Mouse (Mus musculus) large intestine, adult 2 months (tissue): Measurements from ENCODE around the gene Arhgap18. TPM values are rescaled to one million over a fixed set of nuclear protein-coding genes. Genes with fewer than 3 reads are reported as not detected.

Source experiments
- DNase-seq: peaks from one replicate; pipeline ENCODE4 v3.0.0-alpha.2; 2012; ENCODE audit warnings: low read depth, low spot score
- WGBS: fragments of 180-500 bp; shearing (Covaris S2); methylation state at CpG from one replicate; pipeline ENCODE4 v1.1.7; 2018; 5-methylcytosine and 5-hydroxymethylcytosine counted together
- polyA plus RNA-seq: library from polyadenylated mRNA; depleted of rRNA; stranded (reverse); fragments of >200 nt; gene quantifications from 2 replicates; pipeline ENCODE4 v1.2.3, GENCODE M21; 2012; rRNA removed

Gene Arhgap18
- polyA plus RNA-seq: 3.7 and 8.0 TPM in 2 replicates

DNA sequence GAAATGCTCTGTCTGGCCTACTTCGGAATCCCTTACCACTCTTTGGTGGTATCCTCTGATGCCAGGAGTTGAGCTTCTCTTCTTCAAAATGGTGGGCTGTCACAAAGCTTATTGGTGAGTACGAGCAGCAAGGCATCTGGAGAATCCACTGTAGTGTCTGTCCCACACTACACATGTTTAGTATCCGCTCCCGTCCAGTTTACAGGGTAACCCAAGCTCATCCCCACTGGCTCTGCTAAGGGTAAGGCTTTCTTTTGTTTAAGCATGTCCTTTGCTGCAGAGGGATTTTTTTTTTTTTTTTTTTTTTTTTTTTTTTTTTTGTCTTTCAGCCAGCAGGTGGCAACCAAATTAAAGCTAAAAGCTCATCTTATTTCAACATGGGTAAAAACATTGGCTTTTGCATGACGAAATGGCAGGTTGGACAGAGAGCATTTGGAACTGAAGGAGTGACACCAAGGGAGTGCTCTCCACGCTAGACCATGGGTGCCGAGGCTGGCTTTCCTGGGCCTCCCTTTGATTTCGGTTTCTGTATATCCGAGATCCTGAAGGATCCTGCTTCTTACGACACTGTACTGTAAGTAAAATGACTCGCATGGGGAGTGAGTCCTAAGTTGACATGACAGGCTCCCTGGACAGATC is at the start of gene Arhgap18:
Gene Arhgap18, plus strand, starts transcription at position 493 of the 639 bp plus-strand sequence.
- DNase-seq: no peak
- 63% methylated on average over 11 of the region's 11 CpGs for WGBS

DNA sequence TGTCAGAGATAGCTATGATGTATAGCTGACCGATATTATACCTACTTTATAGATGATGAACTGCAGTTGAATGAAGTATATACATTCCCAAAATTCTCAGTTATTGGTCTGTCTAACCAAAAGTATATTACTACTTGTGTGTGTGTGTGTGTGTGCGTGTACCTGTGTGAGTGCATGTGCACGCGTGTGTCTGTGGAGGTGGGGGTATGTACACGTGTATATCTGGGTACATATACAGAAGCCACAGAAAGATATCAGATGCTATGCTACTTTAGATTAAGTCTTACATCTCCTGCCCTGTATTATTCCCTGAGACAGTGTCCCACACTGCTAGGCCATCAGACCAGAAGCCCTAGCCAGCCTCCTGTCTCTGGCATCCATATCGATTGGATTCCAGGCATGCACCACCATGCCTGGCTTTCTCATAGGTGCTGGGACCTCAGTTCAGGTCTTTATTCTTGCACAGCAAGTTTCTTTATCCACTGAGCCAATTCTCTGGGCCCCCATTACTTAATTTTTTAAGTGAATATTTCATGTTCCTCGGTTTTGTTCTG is 42.7 kb upstream of the Arhgap18 start:
- WGBS: 91% methylated on average over 7 of the region's 7 CpGs
- DNase-seq: no peak

DNA sequence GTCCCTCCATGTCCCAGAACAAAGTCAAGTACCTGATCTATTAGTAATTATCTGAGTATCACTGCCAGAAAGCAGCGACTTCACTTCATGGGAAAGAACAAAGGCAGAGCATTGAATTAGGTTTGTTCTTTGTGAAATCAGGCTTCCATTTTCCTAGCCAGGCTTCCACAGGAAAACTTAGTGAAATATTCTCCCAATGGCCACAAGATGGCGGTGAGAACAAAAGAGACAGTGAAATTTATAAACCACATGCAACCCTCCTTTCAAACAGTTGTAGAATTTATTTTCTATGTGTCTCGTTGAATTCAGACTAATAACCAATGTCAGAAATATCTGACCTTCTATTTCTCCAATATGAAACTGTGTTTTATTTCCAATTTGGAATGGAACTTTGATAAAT is 42.2 kb upstream of the Arhgap18 start:
- DNase-seq: peak; percentile 24

DNA sequence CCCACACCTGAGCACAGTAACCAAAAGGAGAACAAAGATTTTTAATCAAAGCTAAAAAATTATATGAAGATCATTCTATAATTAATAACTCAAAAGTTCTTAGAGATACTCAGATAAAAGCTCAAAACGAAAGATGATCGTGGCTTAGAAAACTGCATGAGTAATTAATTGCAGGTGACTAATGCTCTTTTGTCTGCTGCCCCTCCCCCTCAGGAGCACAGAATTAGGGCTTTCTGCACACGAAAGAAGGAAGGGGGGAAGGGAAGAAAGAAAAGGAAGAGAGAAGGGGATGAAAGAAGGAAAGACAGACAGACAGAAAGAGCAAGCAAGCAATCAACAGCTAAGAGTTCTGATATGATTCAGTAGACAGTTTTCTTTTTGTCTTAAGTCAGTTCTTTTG is 39.2 kb upstream of the Arhgap18 start:
- 53% methylated on average over 3 of the region's 3 CpGs for WGBS
- no peak for DNase-seq

More for the DNA sequence above, 42.2 kb upstream of the Arhgap18 start:
- WGBS: 1% methylated on average over 3 of the region's 3 CpGs

DNA sequence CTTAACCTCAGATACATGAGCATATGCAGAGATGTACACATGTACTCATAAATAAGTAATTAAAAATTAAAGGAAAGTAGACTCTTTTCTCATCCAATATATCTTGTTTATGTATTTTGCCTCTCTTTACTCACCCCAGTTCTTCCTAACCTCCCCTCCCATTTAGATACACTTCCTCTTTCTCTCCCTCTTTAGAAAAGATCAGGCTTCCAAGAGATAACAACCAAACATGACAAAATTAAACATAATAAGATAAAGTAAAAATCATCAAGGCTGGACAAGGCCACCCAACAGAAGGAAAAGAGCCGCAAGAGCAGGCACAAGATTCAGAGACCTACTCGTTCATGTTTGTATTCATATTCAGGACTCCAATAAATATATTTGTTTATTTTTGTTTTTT is 28.5 kb upstream of the Arhgap18 start:
- DNase-seq: no peak
- WGBS: 90% methylated on average over 2 of the region's 2 CpGs

DNA sequence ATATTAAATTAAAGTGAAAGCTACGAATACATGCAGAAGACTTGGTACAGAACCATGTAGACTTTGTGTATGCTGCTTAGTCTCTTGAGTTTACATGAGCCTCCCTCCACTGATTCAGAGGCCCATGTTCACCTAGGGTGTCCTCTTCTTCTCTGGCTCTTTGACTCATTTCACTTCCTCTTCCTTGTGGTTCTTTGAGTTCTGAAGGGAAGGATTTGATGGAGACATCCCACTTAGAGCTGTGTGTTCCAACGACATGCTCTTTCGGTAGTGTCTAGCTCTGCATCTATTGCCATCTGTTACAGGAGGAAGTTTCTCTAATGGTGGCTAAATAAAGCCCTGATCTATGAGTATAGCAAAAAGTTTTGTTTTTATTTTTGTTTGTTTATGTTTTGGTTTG is 28.0 kb upstream of the Arhgap18 start:
- 83% methylated on average over 3 of the region's 3 CpGs for WGBS
- DNase-seq: no peak

DNA sequence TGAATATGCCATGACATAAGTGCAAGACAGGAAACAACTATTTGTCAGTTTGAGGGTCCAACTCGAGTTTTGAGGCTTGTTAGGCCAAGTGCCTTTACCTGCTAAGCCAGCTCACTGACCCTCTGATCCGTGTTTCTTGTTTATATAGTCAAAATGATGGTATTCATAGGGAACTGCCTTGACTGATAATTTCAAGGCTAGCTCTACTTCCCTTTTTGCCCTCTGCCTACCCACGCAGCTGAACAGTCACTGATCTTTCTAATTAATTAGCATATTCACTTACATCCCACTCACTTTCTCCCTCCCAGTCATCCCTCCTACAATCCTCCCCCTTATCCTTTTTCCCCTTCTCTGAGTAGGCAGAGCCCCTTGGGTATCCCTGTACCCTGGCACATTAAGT is 2.4 kb upstream of the Arhgap18 start:
- WGBS: 77% methylated on average over 3 of the region's 3 CpGs
- no peak for DNase-seq

DNA sequence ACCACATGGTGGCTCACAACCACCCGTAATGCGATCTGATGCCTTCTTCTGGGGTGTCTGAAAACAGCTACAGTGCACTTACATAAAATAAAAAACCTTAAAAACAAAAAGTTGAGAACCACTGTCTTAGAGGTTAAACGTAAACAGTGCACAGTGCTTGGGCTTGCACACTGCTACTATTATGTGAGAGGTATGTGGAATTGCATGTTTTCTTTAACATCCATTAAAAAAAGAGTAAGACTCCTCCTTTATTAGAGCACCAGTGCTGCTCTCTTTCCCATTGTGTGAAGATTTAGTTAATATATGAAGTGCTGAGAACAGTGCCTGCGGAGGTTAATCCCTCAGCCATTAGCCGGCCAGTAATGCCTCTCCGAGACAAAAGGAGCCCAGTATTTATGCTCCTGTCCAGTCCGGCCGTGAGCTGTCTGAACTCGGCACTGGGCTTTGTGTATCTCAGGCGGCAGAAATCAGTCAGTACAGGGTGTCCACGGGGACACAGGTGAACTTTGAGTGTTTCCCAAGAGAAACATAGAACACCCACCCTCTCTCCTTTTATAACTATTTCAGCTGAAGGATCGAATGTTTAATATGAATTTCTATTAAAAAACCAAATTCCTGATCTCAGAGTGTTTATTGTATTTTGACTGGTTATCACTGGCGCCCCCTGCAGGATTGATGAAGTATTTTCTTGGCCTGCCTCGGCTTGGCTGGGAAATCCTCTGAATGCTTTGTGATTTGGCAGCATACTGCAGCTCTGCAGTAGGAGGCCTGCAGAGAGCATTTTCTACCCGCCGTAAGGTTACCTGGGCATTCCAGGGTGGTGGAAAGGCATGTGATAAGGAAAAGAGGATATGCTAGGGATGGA is 925 bp upstream of the Arhgap18 start:
- no peak for DNase-seq
- WGBS: 67% methylated on average over 16 of the region's 16 CpGs

DNA sequence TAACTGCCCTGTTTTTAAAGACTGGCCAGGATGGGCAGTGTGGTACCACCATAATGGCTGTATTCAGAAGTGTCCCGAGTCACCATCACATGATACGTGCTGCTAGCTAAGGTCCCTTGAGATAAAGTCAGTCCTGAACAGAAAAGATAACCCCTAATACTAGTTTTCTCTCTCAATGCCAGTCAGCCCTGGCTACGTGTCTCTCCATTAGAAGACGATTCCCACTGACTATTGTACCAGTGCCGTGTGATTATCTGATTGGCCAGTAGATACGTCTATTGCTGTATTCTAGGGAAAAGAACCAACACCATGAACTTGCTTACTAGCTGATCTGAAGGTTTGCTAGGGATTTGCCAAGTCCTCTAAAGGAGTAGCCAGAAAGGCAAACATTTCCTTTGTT is 785 bp downstream of the Arhgap18 start:
- no peak for DNase-seq
- 69% methylated on average over 6 of the region's 6 CpGs for WGBS

DNA sequence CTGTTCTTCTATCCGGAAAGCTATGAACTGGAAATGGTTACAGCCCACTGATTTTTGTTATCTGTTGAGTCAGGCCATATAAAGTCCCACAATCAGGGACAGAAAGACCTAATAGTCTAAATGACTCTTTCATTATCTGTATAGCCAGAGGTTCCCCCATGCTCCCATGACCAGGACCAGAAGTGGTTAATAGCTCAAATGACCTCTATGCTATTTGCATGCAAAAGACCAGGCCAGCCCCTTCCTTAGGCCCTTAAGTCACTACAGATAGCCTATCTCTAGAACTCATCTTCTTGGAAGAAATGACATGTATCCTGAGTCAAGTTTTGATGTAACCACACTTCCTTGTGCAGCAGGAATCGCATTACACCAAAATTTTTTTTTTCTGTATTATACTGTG is 4.0 kb downstream of the Arhgap18 start:
- 91% methylated on average over 2 of the region's 2 CpGs for WGBS
- DNase-seq: no peak

DNA sequence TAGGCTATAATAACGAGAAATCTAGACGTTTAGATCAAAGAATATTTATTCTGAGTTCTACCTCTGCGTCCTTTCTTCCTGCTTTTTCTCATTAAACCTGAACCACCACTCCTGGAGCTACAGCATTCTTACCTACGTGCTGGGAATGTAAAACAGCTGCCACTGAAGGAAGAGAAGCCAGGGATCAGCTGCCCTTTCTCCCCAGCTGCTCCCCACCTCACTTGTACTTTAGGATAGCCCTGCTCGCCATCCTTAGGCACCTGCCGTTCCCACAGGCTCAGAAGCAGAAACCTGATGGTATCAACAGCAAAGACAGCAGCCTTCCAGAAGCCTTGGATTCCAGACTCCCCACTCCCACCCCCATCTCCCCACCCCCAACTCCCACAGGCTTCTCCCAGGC is 6.2 kb downstream of the Arhgap18 start:
- WGBS: 47% methylated on average over 6 of the region's 6 CpGs
- DNase-seq: no peak

DNA sequence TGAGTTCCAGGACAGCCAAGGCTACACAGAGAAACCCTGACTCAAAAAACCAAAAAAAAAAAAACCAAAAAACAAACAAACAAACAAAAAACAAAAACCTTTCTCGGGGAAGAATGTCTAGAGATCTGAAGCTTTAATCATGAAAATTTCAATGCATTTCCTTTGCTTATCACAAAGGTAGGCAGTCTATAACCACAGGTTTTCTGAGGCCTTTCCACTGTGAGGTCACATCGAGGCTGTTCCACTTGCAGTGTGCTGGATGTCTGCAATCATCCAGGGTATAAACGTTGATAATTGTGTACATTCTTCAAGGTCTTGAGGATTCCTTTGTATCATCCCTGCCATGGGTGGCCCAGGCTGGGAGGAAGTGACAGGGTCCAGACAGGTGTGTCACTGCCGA is 7.9 kb downstream of the Arhgap18 start:
- 60% methylated on average over 4 of the region's 4 CpGs for WGBS
- DNase-seq: no peak

DNA sequence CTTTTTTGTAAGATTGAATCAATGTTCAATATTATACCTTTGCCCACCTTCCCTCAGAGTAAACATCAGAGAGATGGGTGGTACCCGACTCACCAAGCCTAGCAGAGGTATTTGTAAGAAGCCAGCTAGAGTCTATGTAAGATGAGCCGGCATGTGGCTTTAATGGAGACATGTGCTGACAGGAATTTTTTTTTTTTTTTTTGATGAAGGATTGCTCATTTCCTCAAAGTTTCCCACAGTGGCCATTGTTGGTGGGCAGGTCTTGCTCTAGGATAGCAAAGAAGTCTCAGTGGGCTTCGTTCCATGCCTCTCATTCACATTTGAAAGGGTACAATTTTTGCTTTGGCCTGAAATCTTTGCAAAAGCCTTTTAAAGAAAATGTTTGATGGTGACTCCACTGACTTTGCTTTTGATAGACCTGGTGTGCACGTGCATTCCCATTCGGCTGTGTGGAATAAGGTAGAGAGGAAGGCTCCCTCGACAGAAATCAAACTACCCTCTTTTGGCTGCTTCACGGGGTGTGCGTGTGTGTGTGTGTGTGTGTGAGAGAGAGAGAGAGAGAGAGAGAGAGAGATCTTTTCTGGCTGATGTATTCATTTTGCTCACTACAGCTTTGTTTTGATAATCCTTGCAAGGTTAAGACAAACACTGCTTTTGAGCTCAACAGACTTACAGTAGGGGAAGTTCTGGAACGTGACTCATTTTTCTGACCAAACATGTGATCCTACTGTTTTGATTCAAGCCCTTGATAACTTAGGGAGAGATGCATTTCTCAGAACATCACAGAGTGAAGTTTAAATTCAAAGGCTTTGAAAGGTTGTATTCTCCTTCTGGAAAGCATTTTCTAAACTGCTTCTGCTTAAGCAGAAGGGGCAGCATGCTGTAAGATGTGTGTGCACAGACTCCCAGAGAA is 9.0 kb downstream of the Arhgap18 start:
- WGBS: 73% methylated on average over 9 of the region's 9 CpGs
- DNase-seq: no peak

DNA sequence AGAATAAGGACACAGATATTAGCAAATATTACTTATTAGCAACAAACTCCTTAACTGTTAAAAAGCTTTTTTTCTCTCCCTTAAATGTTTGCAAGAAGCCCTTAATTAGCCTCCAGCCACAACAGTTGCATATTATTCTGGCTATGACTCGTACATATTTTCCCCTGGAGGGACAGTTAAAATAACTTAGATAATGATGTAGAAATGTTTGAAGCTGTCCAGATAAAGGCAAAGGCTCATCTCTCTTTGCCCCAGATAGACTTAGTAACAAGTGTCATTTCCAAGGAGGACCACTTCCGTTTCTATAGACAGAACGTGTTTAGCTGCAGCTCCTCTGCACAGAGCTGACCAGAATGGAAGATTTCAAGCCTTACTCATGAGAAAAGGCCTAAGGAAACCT is 14.0 kb downstream of the Arhgap18 start:
- no peak for DNase-seq
- WGBS: 77% methylated on average over 3 of the region's 3 CpGs

DNA sequence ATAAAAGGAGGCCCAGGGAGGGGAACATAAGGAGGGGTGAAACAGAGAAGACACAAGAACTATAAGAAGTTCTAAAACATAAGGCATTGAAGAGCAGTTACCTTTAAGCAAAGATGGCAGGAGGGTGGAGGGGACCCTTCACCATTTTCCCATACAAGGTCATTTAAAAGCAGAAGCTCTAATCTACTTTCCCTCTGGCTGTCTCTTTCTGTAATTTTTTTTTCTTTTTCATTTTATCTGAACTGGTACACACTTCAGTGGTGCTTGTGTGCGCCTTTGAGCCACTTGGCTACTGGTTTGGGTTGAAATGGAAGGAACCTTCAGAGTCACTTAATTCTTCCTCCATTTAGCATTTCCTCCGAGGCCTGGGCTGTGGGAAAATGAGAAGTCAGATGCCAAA is 15.7 kb downstream of the Arhgap18 start:
- WGBS: 83% methylated on average over 2 of the region's 2 CpGs
- no peak for DNase-seq

DNA sequence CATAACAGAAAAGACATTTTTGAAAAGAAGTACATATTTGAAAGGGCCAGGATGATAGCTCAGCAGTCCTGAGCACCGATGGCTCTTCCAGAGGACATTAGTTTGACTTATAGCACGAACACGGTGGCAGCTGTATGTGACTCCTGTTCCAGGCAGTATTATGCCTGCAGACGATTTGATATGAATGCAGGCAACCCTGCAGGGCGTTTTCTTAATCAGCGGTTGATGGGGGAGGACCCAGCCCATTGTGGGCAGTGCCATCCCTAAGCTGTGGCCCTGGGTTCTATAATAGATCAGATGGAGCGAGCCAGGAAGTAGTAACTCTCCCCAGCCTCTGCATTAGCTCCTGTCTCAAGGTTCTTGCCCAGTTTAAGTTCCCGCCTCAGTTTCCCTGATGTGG is 16.8 kb downstream of the Arhgap18 start:
- 94% methylated on average over 8 of the region's 8 CpGs for WGBS
- DNase-seq: no peak

DNA sequence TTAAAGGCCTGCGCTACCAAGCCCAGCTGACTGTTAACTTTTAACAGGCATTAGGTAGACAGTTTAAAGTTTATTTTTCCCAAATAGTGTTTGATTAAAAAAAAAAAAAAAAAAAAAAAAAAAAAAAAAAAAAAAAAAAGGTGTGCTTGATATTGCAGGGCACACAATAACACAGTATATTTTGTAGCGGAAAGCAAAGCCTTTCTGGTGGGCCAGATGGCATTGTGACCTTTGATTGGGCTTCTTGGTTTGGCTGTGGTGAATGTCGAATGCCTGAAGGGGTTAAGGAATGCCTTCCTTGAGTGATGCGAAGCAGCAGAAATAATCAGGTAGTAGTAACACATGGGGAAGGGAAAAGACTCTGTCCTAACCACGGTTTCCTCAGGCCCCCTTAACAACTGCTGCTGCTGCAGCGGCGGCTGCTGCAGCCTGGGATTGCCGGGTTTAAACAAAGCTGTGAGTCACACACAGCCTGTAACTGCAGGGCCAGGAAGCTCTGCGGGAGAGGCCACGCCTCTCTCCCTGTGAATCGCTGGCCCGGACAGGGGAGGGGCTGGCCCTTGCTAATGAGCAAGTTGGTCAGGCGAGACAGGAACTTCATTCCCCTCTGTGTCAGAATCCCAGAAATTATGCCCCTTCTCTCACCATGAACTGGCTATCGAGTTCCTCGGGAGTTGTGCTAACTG is 18.9 kb downstream of the Arhgap18 start:
- 4% methylated on average over 15 of the region's 15 CpGs for WGBS
- DNase-seq: peak; percentile 76

DNA sequence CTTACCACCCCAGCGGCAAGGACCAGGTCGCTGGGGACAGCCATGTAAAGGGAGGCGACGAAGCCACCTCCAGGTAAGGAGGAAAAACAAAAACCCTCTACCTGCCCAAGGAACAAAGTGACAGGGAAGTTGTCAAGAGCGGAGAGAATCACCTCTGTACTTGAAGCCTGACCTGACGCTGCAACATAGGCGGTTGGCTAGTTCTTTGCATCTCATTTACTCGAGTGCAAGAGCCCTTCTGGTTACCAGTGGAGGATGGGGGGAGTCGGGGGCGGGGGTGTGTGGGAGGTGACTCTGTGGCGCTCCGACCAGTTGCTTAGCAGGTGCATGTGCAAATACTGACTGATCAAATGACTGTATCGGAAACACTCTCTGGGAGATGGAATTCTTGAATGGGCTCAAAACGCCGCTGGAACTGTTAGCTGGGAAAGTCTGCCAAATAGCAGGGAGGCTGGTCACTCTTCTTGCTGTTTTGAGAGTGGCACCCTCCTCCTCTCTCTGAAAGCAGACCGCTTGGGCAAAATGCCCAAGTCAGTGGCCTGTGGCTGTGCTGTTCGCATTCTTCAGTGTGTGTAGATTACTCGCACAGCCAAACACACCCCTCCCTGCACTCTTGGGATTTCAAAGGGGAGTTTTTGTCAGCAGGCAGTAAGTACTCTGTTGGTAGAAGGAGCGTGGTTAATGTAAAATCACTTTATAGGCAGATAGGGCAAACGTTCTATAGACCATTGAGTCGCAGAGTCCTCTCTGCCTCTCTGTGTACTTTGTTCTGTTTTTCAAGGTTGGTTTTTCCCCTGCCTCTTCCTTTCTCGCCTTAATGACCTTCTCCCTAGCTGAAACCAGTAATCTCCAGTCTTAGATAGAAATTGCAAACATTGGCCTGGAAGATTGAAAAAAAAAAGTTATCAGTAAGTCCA is 19.7 kb downstream of the Arhgap18 start:
- DNase-seq: peak; percentile 56
- WGBS: 2% methylated on average over 22 of the region's 22 CpGs
